Mouse (Mus musculus) E14TG2a.4 (cell line): Measurements from ENCODE around the gene Rnf212b.

Source experiments
- H3K27me3 ChIP-seq: 2 replicates; pipeline ENCODE4 v1.6.1; 2014; ENCODE audit warnings: low read length, control low read depth; ENCODE audit not compliant: insufficient read depth
- H3K36me3 ChIP-seq: 2 replicates; pipeline ENCODE4 v1.6.1; 2014; ENCODE audit warnings: low read length, control low read depth; ENCODE audit not compliant: insufficient read depth
- H3K4me1 ChIP-seq: replicated peaks from 2 replicates; pipeline ENCODE4 v1.6.1; 2014; ENCODE audit warnings: low read depth, low read length, control low read depth
- H3K4me3 ChIP-seq: replicated peaks from 2 replicates; pipeline ENCODE4 v1.5.1; 2014; ENCODE audit warnings: mild to moderate bottlenecking, low read length
- H3K9me3 ChIP-seq: 2 replicates; pipeline ENCODE4 v1.6.1; 2014; ENCODE audit warnings: low read length, control low read depth
- CTCF ChIP-seq: conservative IDR thresholded peaks from 2 replicates; pipeline ENCODE4 v1.5.1; 2014; ENCODE audit warnings: low read length
- NANOG ChIP-seq: IDR thresholded peaks from 2 replicates; pipeline ENCODE4 v1.6.1; 2014; ENCODE audit warnings: borderline replicate concordance, low read length, mixed read lengths
- POU5F1 ChIP-seq: IDR thresholded peaks from 2 replicates; pipeline ENCODE4 v1.6.1; 2014; ENCODE audit warnings: low read length, borderline replicate concordance

Rnf212b gene

DNA sequence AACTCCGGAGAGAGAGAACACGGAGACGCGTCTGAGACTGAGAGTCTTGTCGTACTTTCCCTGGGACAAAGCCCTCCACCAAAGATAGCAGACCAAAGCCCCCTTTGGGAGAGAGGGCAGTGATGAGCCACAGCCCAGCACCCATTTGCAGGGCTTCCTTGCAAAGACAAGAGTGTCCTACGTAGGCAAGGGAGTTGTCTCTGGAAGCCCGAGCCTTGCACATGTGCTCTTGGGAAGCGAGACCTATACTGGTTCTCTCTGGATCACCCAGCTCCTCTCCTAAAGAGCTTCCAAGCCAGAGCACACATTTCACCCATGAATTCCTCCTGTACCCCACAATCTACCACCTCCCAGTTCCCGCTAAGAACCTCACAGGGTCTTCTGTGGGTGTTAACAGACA is 33.9 kb upstream of the Rnf212b start:
- H3K4me1 ChIP-seq = peaks cover 13% of the 10 kb centered on the region
- H3K9me3 ChIP-seq = peaks cover 6% of the 10 kb centered on the region; the same call in 1 of the 2 replicates
- peaks cover 49% of the 10 kb centered on the region for H3K27me3 ChIP-seq
- TF ChIP-seq POU5F1 = no peak
- no peak for TF ChIP-seq NANOG
- no peak for TF ChIP-seq CTCF
- H3K36me3 ChIP-seq = no peaks in the 10 kb centered on the region
- H3K4me3 ChIP-seq = no peak overlapping the region

DNA sequence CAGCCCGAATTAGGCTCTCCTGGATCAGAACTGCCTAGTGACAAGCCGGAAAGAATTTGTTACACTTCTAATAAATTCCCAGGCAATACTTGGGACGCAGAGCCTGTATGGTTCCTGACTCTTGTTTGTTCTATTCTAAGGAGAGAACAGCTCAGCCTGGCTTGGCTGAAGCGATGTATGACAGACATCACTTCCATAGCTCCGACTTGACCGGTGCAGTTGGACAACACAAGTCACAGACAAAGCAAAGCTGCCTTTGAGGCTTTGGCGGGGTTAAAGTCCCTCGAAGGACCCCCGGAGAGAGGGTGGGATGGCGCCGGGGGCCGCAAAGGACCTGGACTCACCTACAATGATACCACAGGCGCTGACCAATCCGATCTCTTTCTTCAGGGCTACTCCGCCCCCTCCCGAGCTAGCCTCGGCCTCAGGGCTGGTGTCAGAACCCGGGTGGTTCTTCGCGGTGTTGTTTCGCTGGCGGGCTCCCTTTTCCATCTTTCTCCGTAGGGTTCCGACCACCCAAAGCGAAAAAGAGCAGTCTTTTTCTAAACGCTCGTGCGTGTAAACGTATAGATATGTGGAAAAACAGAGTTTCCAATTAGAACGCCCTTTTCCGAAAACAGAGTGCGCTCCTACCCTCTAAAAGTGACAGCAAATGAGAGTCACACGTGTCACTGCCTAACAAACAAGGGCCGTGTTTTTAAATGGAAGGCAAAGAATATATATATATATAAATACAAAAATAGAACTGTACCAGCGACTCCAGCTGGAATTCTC is 32.9 kb upstream of the Rnf212b start:
- peaks cover 6% of the 10 kb centered on the region; the same call in 1 of the 2 replicates for H3K9me3 ChIP-seq
- TF ChIP-seq CTCF (no peak), NANOG (no peak), POU5F1 (no peak)

DNA sequence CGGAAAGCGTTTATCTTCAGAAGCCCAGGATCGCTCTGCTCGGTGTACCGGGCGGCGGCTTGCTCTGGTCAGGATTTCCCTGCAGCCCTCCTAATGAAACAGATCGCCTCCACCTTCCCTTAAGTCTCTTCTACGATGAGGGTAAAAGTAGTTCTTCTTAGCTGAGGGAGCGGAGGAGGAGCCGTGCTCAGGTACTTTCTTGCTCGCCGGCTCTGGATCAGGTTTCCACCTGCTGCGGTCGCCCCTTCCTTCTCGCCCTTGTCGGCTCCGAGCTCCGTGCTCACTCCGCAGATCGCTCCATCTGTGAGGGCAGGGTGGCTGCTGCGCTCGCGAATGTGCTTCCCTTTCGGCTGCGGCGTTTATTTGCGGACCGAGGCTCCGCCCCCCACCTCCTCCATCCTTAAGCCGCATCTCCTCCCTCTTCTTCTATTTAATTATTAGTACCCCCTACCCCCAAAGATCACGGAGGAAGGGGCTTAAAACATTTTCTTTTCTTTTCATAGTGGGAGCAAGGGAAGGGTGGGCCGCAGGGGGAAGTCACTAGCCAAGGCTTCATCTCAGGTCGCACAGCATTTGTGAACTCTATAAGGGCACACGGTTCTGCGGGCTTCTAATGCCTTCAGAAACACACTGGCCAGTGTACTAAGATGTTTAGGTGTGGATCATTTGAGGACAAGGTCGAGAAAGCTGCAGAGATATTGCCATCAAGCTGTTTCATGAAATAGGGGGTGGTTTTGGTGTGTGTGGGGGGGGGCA is 32.2 kb upstream of the Rnf212b start, which contains the start of gene Slc7a8:
TSS of gene Slc7a8 (minus strand) at position 337 of the 756 bp plus-strand sequence.
- H3K36me3 ChIP-seq = no peaks in the 10 kb centered on the region
- peaks cover 49% of the 10 kb centered on the region for H3K27me3 ChIP-seq
- H3K9me3 ChIP-seq = peaks cover 6% of the 10 kb centered on the region; the same call in 1 of the 2 replicates
- peaks cover 13% of the 10 kb centered on the region for H3K4me1 ChIP-seq
- TF ChIP-seq NANOG (no peak), CTCF (no peak), POU5F1 (no peak)
- H3K4me3 ChIP-seq = peak within 1 kb of the TSS; percentile 72

More for the DNA sequence above, 32.9 kb upstream of the Rnf212b start:
- Histone ChIP-seq H3K4me3 (peak overlapping the region; percentile 72), H3K36me3 (no peaks in the 10 kb centered on the region), H3K4me1 (peaks cover 13% of the 10 kb centered on the region), H3K27me3 (peaks cover 49% of the 10 kb centered on the region)

DNA sequence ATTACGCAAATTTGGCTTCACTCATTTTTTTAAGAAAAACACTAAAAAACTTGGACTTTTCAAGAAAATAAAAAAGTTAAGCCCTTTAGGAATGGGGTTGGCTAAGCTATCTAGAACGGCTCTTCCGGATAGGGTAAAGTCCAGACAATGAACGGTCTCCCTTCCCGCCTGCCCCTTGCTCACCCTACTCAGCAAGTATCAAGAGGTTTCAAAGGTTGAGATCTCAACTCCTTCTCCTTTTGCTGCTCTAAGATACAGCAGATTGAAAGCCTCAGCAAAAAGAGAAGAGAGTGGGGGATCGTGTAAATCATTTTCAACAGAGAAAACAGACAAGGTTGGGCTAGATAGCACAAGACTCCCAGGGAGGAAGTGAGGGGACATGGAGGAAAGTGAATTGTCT is 31.0 kb upstream of the Rnf212b start:
- no peaks in the 10 kb centered on the region for H3K36me3 ChIP-seq
- H3K4me3 ChIP-seq = no peak overlapping the region
- H3K27me3 ChIP-seq = peaks cover 45% of the 10 kb centered on the region
- 0 out of 2 replicates have a peak, but pooled peaks cover 4% of the 10 kb centered on the region for H3K9me3 ChIP-seq
- peaks cover 13% of the 10 kb centered on the region for H3K4me1 ChIP-seq
- TF ChIP-seq NANOG = no peak
- TF ChIP-seq POU5F1 = no peak
- TF ChIP-seq CTCF = no peak

DNA sequence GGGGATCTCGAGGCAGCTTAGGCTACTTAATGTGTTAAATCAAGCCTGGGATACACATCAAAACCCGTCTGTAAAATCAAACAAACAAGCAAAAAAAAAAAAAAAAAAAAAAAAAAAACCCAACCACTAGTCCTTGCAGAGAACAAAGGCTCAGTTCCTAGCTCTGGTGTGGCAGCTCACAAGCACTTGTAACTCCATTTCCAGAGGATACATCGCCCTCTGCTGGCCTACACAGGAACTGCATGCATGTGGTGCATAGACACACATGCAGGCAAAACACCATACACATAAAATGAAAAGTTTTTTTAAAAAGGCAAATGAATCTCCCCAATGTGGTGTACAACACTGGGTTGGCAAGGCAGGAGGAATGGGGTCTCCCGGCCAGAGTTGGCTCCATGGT is 28.0 kb upstream of the Rnf212b start:
- Histone ChIP-seq H3K4me1 (peaks cover 8% of the 10 kb centered on the region), H3K9me3 (0 out of 2 replicates have a peak, but pooled peaks cover 4% of the 10 kb centered on the region), H3K4me3 (no peak overlapping the region), H3K36me3 (no peaks in the 10 kb centered on the region), H3K27me3 (peaks cover 44% of the 10 kb centered on the region)
- TF ChIP-seq CTCF (peak; percentile 80), NANOG (no peak)

DNA sequence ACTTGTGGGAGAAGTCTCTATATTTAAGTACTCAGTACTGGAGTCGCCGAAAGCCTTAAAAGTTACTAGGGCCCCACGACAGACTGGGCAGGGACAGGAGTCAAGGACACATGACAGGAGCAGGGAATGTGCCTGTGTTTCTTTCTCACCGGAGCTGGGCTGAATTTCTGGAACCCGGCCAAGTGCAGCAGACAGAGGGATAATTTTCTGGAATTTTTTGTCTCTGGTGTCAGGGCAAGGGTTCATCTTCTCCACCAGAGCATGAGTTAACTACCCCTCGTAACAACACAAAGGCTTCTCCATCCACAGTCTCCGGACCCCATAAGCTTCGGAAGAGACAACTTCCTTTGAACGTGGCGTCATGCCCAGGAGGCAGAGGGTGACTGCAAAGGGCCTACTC is 27.5 kb upstream of the Rnf212b start:
- TF ChIP-seq NANOG = no peak
- TF ChIP-seq POU5F1 = no peak
- TF ChIP-seq CTCF = no peak
- Histone ChIP-seq H3K9me3 (0 out of 2 replicates have a peak, but pooled peaks cover 4% of the 10 kb centered on the region), H3K4me1 (peaks cover 2% of the 10 kb centered on the region; the same call in 1 of the 2 replicates), H3K27me3 (peaks cover 39% of the 10 kb centered on the region), H3K4me3 (no peak overlapping the region), H3K36me3 (no peaks in the 10 kb centered on the region)

DNA sequence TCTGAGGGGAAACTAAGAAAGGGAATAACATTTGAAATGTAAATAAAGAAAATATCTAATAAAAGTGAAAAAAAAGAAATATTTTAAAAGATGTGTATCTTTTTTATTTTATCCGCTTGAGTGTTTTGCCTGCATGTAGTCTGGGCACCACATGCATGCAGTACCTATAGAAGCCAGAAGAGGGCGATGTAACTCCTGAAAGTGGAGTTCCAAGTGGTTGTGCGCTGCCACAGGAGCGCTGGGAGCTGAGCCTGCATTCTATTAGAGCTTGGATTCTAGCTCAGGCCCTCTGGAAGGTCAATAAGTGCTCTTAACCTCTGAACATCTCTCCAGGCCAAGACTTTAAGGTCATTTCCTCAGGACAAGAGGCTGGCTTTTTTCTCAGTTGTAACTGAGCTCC is 26.7 kb upstream of the Rnf212b start:
- Histone ChIP-seq H3K4me3 (no peak overlapping the region), H3K4me1 (no peaks in the 10 kb centered on the region), H3K27me3 (peaks cover 31% of the 10 kb centered on the region), H3K9me3 (0 out of 2 replicates have a peak, but pooled peaks cover 4% of the 10 kb centered on the region), H3K36me3 (no peaks in the 10 kb centered on the region)
- peak; percentile 49 for TF ChIP-seq CTCF
- no peak for TF ChIP-seq POU5F1

DNA sequence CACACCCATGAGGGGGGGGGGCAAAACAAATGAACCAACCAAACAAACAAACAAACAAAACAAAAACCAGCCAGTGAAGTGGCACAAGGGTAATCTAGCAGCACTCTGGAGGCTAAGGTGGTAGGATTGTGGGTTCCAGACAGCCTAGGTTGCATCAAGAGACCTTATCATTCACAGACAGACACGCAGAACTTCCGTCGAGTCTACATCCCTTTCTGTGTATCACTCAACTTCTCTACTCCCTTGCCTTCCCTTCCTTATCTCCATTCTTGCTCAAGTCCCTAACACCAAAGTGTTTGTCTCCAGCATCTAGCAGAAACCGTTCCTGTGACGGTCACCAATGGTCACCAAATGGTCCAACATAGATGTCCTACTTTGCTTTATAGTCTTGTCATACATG is 25.7 kb upstream of the Rnf212b start:
- H3K4me3 ChIP-seq = no peak overlapping the region
- no peaks in the 10 kb centered on the region for H3K4me1 ChIP-seq
- 0 out of 2 replicates have a peak, but pooled peaks cover 4% of the 10 kb centered on the region for H3K9me3 ChIP-seq
- no peak for TF ChIP-seq CTCF
- H3K36me3 ChIP-seq = no peaks in the 10 kb centered on the region
- H3K27me3 ChIP-seq = peaks cover 22% of the 10 kb centered on the region
